Mouse (Mus musculus): ENCODE results near the gene Tshz2.

- TF ChIP-seq CTCF (IDR thresholded peaks at IDR 0.05; ENCODE audit: control insufficient read depth, insufficient read depth, insufficient replicate concordance, low read depth, low read length) = no peak
- no peak for TF ChIP-seq POLR2A (IDR thresholded peaks at IDR 0.05; ENCODE audit: control insufficient read depth, low read depth, low read length)
Observed at GRCm38 (mm10) chr2:170091563-170092443, 459.0 kb downstream of the Tshz2 start.
